Mouse (Mus musculus) kidney, embryonic 14.5 days (tissue): ENCODE data around the gene Pramef12. TPM values are rescaled to one million over a fixed set of nuclear protein-coding genes. Genes with fewer than 3 reads are reported as not detected.

Source experiments
- polyA plus RNA-seq: library from polyadenylated mRNA; unstranded; fragments of >200 nt; fragmentation: Nextera tagmentation; extraction: Ambion mirVana; gene quantifications from 2 replicates; pipeline ENCODE4 v1.2.1, GENCODE M21; 2014

Pramef12 gene
- polyA plus RNA-seq, 1 experiment from 2014 or later, result 0.39 TPM

Other genes with a start within 250 kb of the Pramef12 start
- not detected in 2 replicates for gene Oog3, start 245.8 kb downstream of the Pramef12 start, polyA plus RNA-seq
- gene Oog2, start 217.7 kb downstream of the Pramef12 start, polyA plus RNA-seq, result not detected in 2 replicates
- not detected in 2 replicates for gene C87977, start 195.1 kb downstream of the Pramef12 start, polyA plus RNA-seq
- gene Pramel5, start 128.0 kb downstream of the Pramef12 start, polyA plus RNA-seq, result not detected in 2 replicates
- gene Gm13128, start 78.2 kb downstream of the Pramef12 start, polyA plus RNA-seq, result not detected in 2 replicates
- not detected in 2 replicates for gene Gm13119, start 50.5 kb downstream of the Pramef12 start, polyA plus RNA-seq
- not detected in 2 replicates for gene Pramef20, start 30.5 kb downstream of the Pramef12 start, polyA plus RNA-seq
- gene 1700012P22Rik, start 30.3 kb upstream of the Pramef12 start, polyA plus RNA-seq, result not detected in 2 replicates
- not detected in 2 replicates for gene Gm9944, start 44.9 kb upstream of the Pramef12 start, polyA plus RNA-seq
- not detected in 2 replicates for gene Aadacl3, start 55.3 kb upstream of the Pramef12 start, polyA plus RNA-seq
- not detected in 2 replicates for gene 9430007A20Rik, start 111.4 kb upstream of the Pramef12 start, polyA plus RNA-seq
- gene Gm13124, start 156.7 kb upstream of the Pramef12 start, polyA plus RNA-seq, result not detected in 2 replicates
- gene Aadacl4, start 205.2 kb upstream of the Pramef12 start, polyA plus RNA-seq, result not detected in 2 replicates